Mouse (Mus musculus): ENCODE data around the gene Kat2b. TPM values are rescaled to one million over a fixed set of nuclear protein-coding genes. Genes with fewer than 3 reads are reported as not detected.
"Not testable (repeated sequence)": the region's sequence is repeated elsewhere in the genome, so short reads cannot be mapped to it uniquely, and the experiment has no call there.

The Kat2b gene
- polyA plus RNA-seq, 1 experiment from 2014 or later, result 5.1 TPM

- Histone ChIP-seq H3K27ac (no peak overlapping the region), H3K4me2 (no peak overlapping the region), H3K4me1 (0 out of 2 replicates have a peak, but pooled peaks cover 4% of the 10 kb centered on the region), H3K4me3 (no peak overlapping the region), H3K9ac (no peak overlapping the region), H3K27me3 (replicated peaks) (no peaks in the 10 kb centered on the region), H3K9me3 (replicated peaks) (no peaks in the 10 kb centered on the region), H3K36me3 (peaks cover 89% of the 10 kb centered on the region)
- 60% methylated on average over 6 of the region's 6 CpGs for WGBS (ENCODE audit: insufficient replicate concordance)
- ATAC-seq, result no peak
These were observed 89.8 kb downstream of the Kat2b start for GRCm38 (mm10) chr17:53656369-53656860.

GRCm38 (mm10) chr17:53657391-53657790 is 90.7 kb downstream of the Kat2b start:
- not testable (repeated sequence) for H3K4me3 ChIP-seq; H3K27me3 ChIP-seq (replicated peaks); ATAC-seq; H3K4me1 ChIP-seq; H3K4me2 ChIP-seq; H3K9me3 ChIP-seq (replicated peaks); H3K27ac ChIP-seq; H3K9ac ChIP-seq
- 65% methylated on average over 2 of the region's 2 CpGs for whole genome bisulfite sequencing (ENCODE audit: insufficient replicate concordance)
- peaks cover 94% of the 10 kb centered on the region for H3K36me3 ChIP-seq

- WGBS (ENCODE audit: insufficient replicate concordance), result 79% methylated on average over 2 of the region's 2 CpGs
- H3K27ac ChIP-seq, result no peak overlapping the region
- H3K4me3 ChIP-seq, result no peak overlapping the region
- no peak overlapping the region for H3K9ac ChIP-seq
- H3K9me3 ChIP-seq (replicated peaks), result no peaks in the 10 kb centered on the region
- 0 out of 2 replicates have a peak, but pooled peaks cover 4% of the 10 kb centered on the region for H3K4me1 ChIP-seq
- H3K27me3 ChIP-seq (replicated peaks), result no peaks in the 10 kb centered on the region
- no peak overlapping the region for H3K4me2 ChIP-seq
- peaks cover 86% of the 10 kb centered on the region for H3K36me3 ChIP-seq
- ATAC-seq, result no peak
These were observed 92.0 kb downstream of the Kat2b start for GRCm38 (mm10) chr17:53658668-53659067.

- H3K9me3 ChIP-seq (replicated peaks), result no peaks in the 10 kb centered on the region
- 83% methylated on average over 8 of the region's 8 CpGs for WGBS (ENCODE audit: insufficient replicate concordance)
- peaks cover 86% of the 10 kb centered on the region for H3K36me3 ChIP-seq
These were observed 92.6 kb downstream of the Kat2b start for GRCm38 (mm10) chr17:53659230-53659629.

GRCm38 (mm10) chr17:53659738-53660137 is 93.1 kb downstream of the Kat2b start:
- 80% methylated on average over 4 of the region's 4 CpGs for WGBS (ENCODE audit: insufficient replicate concordance)
- ATAC-seq, result no peak
- no peak overlapping the region for H3K4me3 ChIP-seq

More at GRCm38 (mm10) chr17:53659230-53659629, 92.6 kb downstream of the Kat2b start:
- H3K27me3 ChIP-seq (replicated peaks), result no peaks in the 10 kb centered on the region
- 0 out of 2 replicates have a peak, but pooled peaks cover 4% of the 10 kb centered on the region for H3K4me1 ChIP-seq
- no peak overlapping the region for H3K27ac ChIP-seq
- ATAC-seq, result no peak
- H3K4me3 ChIP-seq, result no peak overlapping the region
- no peak overlapping the region for H3K9ac ChIP-seq
- no peak overlapping the region for H3K4me2 ChIP-seq

GRCm38 (mm10) chr17:53661056-53661840 is 94.6 kb downstream of the Kat2b start:
- Histone ChIP-seq H3K36me3 (peaks cover 87% of the 10 kb centered on the region), H3K27me3 (replicated peaks) (no peaks in the 10 kb centered on the region), H3K27ac (no peak overlapping the region), H3K9ac (no peak overlapping the region), H3K4me2 (no peak overlapping the region), H3K4me1 (0 out of 2 replicates have a peak, but pooled peaks cover 4% of the 10 kb centered on the region), H3K4me3 (no peak overlapping the region), H3K9me3 (replicated peaks) (no peaks in the 10 kb centered on the region)
- no peak for ATAC-seq
- 72% methylated on average over 6 of the region's 6 CpGs for WGBS (ENCODE audit: insufficient replicate concordance)

More at GRCm38 (mm10) chr17:53659738-53660137, 93.1 kb downstream of the Kat2b start:
- H3K27ac ChIP-seq, result no peak overlapping the region
- H3K4me2 ChIP-seq, result no peak overlapping the region
- no peak overlapping the region for H3K9ac ChIP-seq
- peaks cover 86% of the 10 kb centered on the region for H3K36me3 ChIP-seq
- H3K4me1 ChIP-seq, result 0 out of 2 replicates have a peak, but pooled peaks cover 4% of the 10 kb centered on the region
- H3K27me3 ChIP-seq (replicated peaks), result no peaks in the 10 kb centered on the region
- H3K9me3 ChIP-seq (replicated peaks), result no peaks in the 10 kb centered on the region

GRCm38 (mm10) chr17:53664267-53664666 is 97.6 kb downstream of the Kat2b start:
- Histone ChIP-seq H3K4me1 (no peaks in the 10 kb centered on the region), H3K4me2 (no peak overlapping the region), H3K9me3 (replicated peaks) (no peaks in the 10 kb centered on the region), H3K9ac (no peak overlapping the region), H3K27ac (no peak overlapping the region), H3K27me3 (replicated peaks) (no peaks in the 10 kb centered on the region), H3K36me3 (peaks cover 89% of the 10 kb centered on the region), H3K4me3 (no peak overlapping the region)
- 68% methylated on average over 3 of the region's 3 CpGs for WGBS (ENCODE audit: insufficient replicate concordance)
- no peak for ATAC-seq

GRCm38 (mm10) chr17:53664703-53665382 is 98.2 kb downstream of the Kat2b start:
- Histone ChIP-seq H3K4me2 (no peak overlapping the region), H3K9ac (no peak overlapping the region), H3K27me3 (replicated peaks) (no peaks in the 10 kb centered on the region), H3K27ac (no peak overlapping the region), H3K36me3 (peaks cover 89% of the 10 kb centered on the region), H3K4me1 (no peaks in the 10 kb centered on the region), H3K9me3 (replicated peaks) (no peaks in the 10 kb centered on the region), H3K4me3 (no peak overlapping the region)
- no peak for ATAC-seq
- 68% methylated on average over 2 of the region's 2 CpGs for WGBS (ENCODE audit: insufficient replicate concordance)

GRCm38 (mm10) chr17:53670453-53670852 is 103.8 kb downstream of the Kat2b start:
- no peak overlapping the region for H3K9ac ChIP-seq
- H3K9me3 ChIP-seq (replicated peaks), result no peaks in the 10 kb centered on the region
- H3K4me2 ChIP-seq, result no peak overlapping the region
- H3K36me3 ChIP-seq, result peaks cover 95% of the 10 kb centered on the region
- no peak for ATAC-seq
- H3K27ac ChIP-seq, result no peak overlapping the region
- H3K27me3 ChIP-seq (replicated peaks), result no peaks in the 10 kb centered on the region
- no peak overlapping the region for H3K4me3 ChIP-seq
- no peaks in the 10 kb centered on the region for H3K4me1 ChIP-seq
- 83% methylated on average over 8 of the region's 8 CpGs for WGBS (ENCODE audit: insufficient replicate concordance)

- H3K4me1 ChIP-seq, result 0 out of 2 replicates have a peak, but pooled peaks cover 5% of the 10 kb centered on the region
- H3K4me3 ChIP-seq, result no peak overlapping the region
- H3K27me3 ChIP-seq (replicated peaks), result no peaks in the 10 kb centered on the region
- 83% methylated on average over 8 of the region's 8 CpGs for WGBS (ENCODE audit: insufficient replicate concordance)
- 0 out of 2 replicates have a peak, but pooled peaks have one; percentile 46 for ATAC-seq
- H3K9ac ChIP-seq, result no peak overlapping the region
- H3K27ac ChIP-seq, result no peak overlapping the region
- H3K4me2 ChIP-seq, result no peak overlapping the region
- no peaks in the 10 kb centered on the region for H3K9me3 ChIP-seq (replicated peaks)
- H3K36me3 ChIP-seq, result peaks cover 92% of the 10 kb centered on the region
These were observed 112.1 kb downstream of the Kat2b start for GRCm38 (mm10) chr17:53678716-53679115.

GRCm38 (mm10) chr17:53688321-53688720 is 121.7 kb downstream of the Kat2b start:
- H3K27ac ChIP-seq, result peak overlapping the region; percentile 97
- 3% methylated on average over 1 of the region's 1 CpGs for WGBS (ENCODE audit: insufficient replicate concordance)
- ATAC-seq, result no peak

More at GRCm38 (mm10) chr17:53688321-53688720, 121.7 kb downstream of the Kat2b start:
- Histone ChIP-seq H3K4me3 (peak overlapping the region; percentile 73), H3K4me1 (peaks cover 28% of the 10 kb centered on the region), H3K27me3 (replicated peaks) (no peaks in the 10 kb centered on the region), H3K9me3 (replicated peaks) (no peaks in the 10 kb centered on the region), H3K4me2 (peak overlapping the region; percentile 69), H3K36me3 (peaks cover 42% of the 10 kb centered on the region), H3K9ac (peak overlapping the region; percentile 84)
